Mouse (Mus musculus) left cerebral cortex, postnatal 14 days (tissue): ENCODE measurements around the gene Pcnx3. TPM values are rescaled to one million over a fixed set of nuclear protein-coding genes. Genes with fewer than 3 reads are reported as not detected.

Source experiments
- DNase-seq, 2 experiments: peaks; one replicate each; pipeline ENCODE4 v3.0.0; 2021 to 2022; ENCODE audit warnings: low spot score in 2 of 2, mixed read lengths in 1 of 2
- intact Hi-C: fragments of 180-260 bp; cut with DNase I; formaldehyde crosslinking; loops from one replicate; pipeline ENCODE4 v1.15.1; 2025
- total RNA-seq, 2 experiments: library from RNA; stranded (reverse); gene quantifications; 2 replicates each; pipeline ENCODE4 v1.2.3; 2021

Pcnx3 gene
- total RNA-seq, 2 experiments from 2014 or later: 63.6 to 65.1 TPM

DNA sequence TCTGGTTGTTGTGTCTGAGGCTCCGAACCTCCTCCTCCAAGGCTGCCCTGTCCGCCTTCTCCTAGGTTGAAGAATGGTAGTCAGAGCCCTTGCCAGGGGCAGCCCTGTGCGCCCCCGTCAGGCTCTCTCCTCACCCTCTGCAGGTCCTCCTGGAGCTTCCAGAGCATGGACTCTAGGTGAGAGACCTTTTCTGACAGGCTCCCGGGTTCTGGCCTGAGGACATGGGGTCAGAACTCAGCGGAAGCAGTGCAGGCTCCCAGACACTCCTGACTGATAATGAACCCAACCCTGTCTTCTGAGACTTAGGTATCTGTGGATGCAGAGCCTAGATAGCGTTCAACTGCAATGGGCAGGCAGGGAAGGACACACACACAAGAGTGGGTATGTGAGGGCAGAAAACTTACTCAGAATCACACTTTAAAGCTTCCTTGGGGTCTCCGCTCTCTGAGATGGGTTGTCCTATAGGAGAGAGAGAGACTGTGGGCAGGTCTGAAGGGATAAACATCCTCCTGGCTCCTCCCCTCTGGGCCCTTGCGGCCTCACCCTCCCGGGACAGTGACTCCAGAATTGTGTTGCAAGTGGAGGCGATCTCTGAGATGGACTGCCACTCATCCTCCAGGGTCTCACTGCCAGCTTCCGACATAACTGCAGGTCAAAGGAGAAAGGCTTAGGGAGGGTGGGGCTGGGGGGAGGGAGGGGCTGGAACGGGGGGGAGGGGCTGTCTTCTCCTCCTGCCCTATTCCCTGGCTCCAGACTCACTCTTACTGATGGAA, 37.0 kb downstream of the Pcnx3 start:
- intact Hi-C loops: no loop called here

DNA sequence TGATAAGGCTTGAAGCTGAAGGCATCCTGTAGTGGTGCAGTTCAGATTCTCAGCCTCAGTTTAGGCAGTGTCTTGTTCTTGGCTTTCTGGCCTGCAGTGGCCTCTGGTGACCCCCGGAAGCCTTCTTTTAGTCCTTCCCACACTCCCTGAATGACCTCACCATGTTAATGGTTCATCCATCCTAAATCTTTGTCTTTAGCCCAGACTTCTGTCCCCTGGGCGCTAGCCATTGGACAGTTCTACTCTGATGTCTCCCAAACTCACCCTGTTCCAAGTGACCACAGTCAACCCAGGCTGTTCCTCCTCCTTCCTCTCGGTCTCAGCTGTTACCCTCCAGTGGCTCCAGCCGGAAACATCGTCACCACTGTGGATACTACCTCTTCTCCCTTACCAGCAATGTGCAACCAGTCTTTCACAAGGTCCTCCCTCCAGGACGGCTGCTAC, 39.4 kb downstream of the Pcnx3 start:
- peak in 1 of 2 experiments; percentile 34 for DNase-seq
- intact Hi-C loops: no loop called here

More for the DNA sequence above, 37.0 kb downstream of the Pcnx3 start:
- DNase-seq: no peak

- DNase-seq: peak; percentile 81
- intact Hi-C loops: no loop called here
These were observed 40.1 kb downstream of the Pcnx3 start for GRCm38 (mm10) chr19:5648401-5649297.

- intact Hi-C loops: no loop called here
- no peak for DNase-seq
These were observed 40.9 kb downstream of the Pcnx3 start for GRCm38 (mm10) chr19:5647791-5648190.

GRCm38 (mm10) chr19:5646731-5647330, 41.9 kb downstream of the Pcnx3 start:
- intact Hi-C loops: no loop called here
- DNase-seq: no peak

GRCm38 (mm10) chr19:5645280-5645679, 43.4 kb downstream of the Pcnx3 start:
- no peak for DNase-seq
- intact Hi-C loops: no loop called here

GRCm38 (mm10) chr19:5641641-5642040, 47.1 kb downstream of the Pcnx3 start:
- no peak for DNase-seq
- intact Hi-C loops: no loop called here

GRCm38 (mm10) chr19:5641021-5641420, 47.7 kb downstream of the Pcnx3 start:
- no peak for DNase-seq
- intact Hi-C loops: no loop called here

DNA sequence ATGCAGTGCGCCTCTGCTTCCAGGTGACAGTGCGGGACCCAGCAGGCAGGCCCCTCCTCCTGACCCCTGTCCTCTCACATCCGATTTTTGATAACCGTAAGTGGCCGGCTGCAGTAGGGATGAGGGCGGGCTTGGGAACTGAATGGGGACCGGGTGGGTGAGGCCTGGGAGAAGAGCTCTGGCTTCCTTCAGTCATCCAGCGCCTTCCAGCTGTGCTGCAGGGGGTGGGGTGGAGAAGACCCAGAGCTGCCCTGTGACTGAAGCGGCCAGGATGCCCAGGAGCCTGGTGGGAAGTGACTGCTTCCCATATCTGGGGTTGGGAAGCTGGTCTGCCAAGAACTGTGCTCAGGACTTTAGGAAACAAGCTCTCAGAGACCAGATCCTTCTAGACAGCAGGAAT, 48.4 kb downstream of the Pcnx3 start:
- intact Hi-C loops: no loop called here
- DNase-seq: no peak

GRCm38 (mm10) chr19:5638416-5639005, 50.2 kb downstream of the Pcnx3 start:
- DNase-seq: no peak
- intact Hi-C loops: no loop called here

DNA sequence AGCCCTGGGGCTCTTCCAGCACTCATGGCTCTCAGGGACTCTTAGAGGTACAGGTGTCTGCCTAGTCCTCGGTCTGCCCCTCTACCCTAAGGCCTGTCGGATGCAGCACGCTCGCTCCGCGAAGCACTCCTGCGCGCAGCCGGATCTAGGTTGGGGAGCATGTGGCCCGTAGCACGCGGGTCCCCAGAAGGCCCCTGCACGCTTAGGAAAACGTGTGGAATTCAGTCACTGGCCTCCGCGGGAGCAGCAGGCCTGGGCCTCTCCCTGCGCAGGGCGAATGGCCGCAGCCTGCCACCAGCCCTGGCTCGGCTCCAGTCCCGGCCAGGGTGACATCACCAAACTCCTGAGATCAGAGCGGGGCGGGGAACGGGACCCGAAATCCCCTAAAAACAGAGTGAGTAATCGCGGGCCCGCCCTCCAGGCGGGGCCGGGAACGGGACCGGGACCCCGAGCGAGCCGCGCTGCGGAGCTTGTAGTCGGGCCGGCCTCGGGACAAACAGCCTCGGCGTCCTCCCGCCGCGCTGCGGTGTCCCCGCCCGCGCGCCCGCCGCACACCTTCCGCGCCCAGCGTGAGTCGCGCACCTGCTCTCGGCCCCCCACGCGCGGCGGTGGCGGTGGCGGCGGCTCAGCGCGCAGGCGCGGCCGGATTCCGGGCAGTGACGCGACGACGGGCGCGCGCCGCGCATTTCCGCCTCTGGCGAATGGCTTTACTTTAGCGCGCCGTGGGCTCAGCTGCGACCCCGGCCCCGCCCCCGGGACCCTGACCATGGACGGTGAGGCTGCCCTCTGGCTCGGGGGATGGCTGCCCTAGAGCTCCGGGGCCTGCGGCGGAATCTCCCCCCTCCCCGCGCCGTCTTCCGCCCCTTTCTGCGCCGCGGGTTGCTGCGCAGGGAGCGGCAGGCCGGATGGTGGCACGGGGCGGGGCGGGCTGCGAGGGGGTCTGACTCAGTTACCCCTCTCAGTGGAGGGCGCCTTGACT, 51.4 kb downstream of the Pcnx3 start, which contains the start of gene Rela:
TSS of gene Rela (plus strand) at position 415 of the 979 bp plus-strand sequence.
- DNase-seq: peak; percentile 82 to 88
- intact Hi-C loops: no loop called here

GRCm38 (mm10) chr19:5636571-5637041, 52.1 kb downstream of the Pcnx3 start:
- intact Hi-C loops: no loop called here
- peak; percentile 22 to 38 for DNase-seq

DNA sequence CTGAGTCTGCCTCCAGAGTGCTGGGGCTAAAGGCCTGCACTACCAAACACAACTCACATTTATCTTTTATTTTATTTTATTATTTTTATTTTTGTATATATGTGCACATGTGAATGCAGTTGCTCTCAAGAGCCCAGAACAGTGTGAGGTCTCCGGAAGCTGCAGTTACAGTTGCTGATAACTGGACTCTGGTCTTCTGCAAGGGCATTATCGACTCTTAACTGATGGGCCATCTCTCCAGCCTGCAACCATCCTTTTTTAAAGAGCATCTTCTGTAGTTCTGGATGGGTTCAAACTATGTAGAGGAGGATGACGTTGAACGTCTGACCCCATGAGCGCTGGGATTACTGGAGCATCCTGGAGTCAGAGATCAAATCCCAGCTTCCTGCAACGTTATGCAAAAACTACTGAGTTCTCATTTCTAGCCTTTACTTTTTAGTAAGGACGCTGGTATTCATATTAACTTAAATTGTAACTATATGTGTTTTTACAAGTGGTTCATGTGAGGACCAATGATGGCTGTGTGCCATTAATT, 52.6 kb downstream of the Pcnx3 start:
- intact Hi-C loops: no loop called here
- no peak for DNase-seq

- DNase-seq: no peak
- intact Hi-C loops: no loop called here
These were observed 56.6 kb downstream of the Pcnx3 start for GRCm38 (mm10) chr19:5632120-5632519.

GRCm38 (mm10) chr19:5629907-5630306, 58.8 kb downstream of the Pcnx3 start:
- intact Hi-C loops: no loop called here
- DNase-seq: no peak

DNA sequence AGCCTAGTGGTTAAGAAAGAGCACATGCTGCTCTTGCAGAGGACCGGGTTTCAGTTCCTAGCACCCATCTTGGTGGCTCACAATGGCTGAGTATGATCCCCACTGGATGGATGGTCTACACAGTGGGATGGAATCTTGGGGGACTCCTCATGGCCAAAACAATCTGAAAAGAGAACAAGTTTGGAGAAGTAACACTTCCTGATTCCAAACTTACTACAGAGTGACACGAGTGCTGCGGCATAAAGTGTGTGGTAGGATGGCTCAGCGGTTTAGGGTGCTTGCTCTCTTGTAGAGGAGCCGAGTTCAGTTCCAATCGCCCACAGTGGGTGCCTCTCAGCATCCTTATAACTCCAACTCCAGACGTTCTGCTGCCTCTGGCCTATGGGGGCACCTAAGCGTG, 63.4 kb downstream of the Pcnx3 start:
- intact Hi-C loops: no loop called here
- no peak for DNase-seq

GRCm38 (mm10) chr19:5621884-5622283, 66.8 kb downstream of the Pcnx3 start:
- intact Hi-C loops: no loop called here
- no peak for DNase-seq

GRCm38 (mm10) chr19:5620007-5620406, 68.7 kb downstream of the Pcnx3 start:
- intact Hi-C loops: no loop called here
- DNase-seq: no peak
